Mouse (Mus musculus) thymus, postnatal 36 days (tissue): ENCODE results near the gene Dcun1d4.

Experiments used
- DNase-seq, 2 experiments: peaks; one replicate each; pipeline ENCODE4 v3.0.0; 2022; ENCODE audit warnings: mixed read lengths in 2 of 2

The Dcun1d4 gene

DNA sequence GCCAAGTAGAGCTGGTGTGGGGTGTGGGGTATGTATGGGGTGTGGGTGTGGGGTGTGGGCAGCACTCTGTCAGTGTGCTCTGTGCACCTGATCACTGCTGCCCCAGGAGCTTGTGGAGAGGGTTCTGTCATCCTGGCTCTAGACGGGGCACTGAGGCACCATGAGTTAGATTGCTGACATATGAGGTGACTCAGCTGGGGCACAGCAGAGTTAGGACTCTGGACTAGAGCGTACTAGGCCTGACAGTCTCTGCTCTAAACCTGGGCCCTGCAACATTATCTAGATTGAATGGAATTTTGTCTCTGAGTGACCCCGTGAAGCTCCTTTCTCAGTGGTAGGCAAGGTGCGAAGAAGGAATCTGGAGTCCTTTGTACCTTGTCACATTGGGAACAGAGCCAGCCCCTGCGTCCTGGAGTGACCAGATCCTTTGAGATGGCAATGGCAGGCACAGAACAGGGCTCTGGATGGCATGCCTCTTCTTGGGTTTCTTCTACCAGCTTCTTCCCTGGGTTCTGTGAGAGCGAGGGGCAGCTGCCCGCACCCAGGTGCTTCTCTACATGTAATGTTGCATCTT lies 20.2 kb downstream of the Dcun1d4 start:
- DNase-seq = no peak

DNA sequence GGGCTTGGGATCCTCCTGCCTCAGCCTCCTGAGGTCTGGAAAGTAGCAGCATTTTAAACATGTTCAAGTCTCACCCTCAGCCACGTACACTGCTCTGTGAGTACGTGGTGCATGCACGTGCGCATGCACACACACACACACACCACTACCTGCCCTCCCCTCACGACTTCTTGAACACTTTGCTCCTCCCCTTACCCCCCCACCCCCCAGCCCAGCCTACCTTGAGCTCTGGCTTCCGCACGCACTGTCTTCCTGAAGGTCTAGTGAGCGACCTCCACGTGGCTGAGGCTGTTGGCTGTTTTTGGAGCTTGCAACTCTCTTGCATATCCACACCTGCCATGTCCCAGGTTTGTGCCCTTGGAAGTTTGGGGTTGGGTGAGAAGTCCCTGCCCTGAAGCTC lies 21.6 kb downstream of the Dcun1d4 start:
- DNase-seq = no peak

DNA sequence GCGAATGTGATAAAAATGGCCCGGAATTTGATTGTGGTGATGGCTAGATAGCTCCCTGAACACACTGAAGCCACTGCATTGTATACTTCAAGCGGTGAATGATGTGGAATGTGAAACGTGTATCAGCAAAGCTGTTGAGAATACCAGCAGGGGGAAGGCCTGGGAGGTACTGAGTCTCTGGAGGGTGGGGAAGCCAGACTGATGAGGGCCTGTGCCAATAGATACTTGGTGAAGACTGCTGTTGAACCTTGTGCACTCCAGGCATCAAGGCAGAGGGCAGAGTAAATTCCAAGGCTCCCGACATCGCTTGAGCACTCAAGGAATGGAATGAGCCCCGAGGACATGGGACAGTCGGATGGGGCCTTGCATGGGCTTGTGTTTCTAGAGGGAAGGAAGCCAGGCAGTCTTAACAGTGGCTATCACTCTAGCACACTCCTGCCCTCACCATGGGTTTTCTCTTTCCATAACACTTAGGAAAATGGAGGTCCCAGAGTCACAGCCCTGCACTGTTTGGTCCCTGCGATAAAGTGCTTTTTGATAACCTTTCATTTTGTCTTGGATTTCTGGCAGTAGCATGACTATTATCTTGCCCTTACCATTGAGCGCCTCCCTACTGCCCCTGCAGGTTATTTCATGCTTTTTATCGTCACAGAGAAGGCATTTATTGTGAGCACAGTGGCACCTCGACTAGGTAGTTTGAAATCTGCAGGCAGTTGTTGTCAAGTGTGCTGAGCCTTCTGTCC lies 22.4 kb downstream of the Dcun1d4 start:
- DNase-seq = no peak

DNA sequence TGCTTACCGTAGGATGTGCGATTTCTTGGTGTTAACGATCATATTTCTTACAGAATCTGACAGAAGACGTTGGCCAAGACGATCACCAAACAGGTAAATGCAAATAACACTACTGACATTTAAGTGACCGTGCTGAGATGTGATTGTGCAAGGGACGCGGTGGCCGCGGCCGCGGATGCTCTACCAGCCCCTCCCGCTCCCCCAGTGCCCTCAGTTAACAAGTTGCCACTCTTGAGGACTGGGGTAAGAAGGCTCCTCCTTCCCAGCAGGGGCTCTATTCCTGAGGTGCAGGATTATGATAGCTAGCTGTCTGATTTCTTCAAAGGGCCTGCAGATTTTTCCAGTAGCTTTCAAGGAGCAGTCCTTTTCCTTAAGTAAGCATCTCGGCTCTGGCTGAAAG lies 30.3 kb downstream of the Dcun1d4 start:
- no peak for DNase-seq

DNA sequence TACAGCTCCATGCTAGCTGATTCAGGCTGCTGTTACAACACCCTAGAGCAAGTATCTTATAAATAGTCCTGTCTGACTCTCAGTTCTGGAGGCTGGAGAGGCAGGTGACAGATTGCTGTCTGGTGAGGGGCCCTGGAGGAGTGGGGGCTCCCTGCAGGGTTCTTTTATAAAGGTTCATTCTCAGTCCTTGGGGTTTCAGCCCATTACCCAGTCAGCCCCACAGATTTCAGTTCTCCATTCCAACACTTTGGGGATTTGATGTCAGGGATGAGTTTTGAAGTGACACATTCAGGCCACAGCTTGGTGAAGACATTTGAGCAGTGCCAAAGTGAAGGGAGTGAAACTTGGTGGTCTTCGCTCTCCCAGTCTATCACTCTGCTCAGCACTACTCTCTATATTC lies 31.4 kb downstream of the Dcun1d4 start:
- DNase-seq = no peak

DNA sequence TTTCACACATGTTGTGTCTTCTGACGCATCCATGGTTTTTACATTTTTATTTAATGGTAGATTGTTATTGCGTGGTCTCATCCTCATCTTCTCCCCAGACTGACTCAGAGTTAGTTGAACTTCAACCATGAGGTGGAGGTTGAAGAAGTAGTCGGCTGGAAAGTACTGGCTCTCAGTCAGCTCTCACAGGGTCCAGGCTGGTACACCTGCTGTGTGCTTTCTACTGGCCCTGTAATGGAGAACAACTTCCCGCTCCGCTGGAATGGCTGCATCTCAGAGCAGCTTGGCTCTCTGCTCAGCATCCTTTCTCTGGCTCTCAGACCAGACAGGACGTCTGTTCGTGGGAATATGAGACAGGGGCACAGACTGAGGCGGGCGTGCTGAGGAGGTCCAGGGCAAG lies 31.9 kb downstream of the Dcun1d4 start:
- DNase-seq = no peak

DNA sequence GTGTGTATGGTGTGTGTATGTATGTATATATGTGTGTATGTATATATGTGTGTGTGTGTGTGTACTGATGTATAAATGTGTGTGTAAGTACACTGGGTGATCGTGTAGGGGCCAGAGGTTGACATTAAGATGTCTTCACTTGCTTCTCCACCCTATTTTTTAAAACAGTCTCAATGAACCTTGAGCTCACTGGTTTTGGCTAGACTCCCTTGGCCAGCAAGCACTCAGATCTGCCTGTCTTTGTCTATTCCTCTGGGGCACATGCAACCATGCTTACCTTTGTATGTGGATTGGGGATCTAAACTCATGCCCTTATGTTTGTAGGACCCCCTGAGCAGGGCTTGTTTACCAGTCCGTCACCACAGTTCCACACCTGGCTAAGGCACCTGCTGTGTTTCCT lies 33.4 kb downstream of the Dcun1d4 start:
- no peak for DNase-seq

DNA sequence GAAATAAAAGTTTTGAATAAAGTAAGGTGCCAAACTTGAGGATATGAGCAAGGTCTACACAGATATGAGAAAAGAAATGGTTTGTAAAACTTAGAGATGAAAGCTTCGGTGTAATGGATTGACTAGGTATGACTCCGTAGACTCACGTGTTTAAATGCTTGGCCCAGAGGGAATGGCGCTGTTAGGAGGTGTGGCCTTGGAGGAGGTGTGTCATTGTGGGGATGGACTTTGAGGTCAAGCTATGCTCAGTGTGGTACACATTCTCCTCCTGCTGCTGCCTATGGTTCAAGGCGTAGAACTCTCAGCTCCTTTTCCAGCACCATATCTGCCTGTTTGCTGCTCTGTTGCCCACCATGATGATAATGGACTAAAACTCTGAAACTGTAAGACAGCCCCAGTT lies 36.5 kb downstream of the Dcun1d4 start:
- no peak for DNase-seq

DNA sequence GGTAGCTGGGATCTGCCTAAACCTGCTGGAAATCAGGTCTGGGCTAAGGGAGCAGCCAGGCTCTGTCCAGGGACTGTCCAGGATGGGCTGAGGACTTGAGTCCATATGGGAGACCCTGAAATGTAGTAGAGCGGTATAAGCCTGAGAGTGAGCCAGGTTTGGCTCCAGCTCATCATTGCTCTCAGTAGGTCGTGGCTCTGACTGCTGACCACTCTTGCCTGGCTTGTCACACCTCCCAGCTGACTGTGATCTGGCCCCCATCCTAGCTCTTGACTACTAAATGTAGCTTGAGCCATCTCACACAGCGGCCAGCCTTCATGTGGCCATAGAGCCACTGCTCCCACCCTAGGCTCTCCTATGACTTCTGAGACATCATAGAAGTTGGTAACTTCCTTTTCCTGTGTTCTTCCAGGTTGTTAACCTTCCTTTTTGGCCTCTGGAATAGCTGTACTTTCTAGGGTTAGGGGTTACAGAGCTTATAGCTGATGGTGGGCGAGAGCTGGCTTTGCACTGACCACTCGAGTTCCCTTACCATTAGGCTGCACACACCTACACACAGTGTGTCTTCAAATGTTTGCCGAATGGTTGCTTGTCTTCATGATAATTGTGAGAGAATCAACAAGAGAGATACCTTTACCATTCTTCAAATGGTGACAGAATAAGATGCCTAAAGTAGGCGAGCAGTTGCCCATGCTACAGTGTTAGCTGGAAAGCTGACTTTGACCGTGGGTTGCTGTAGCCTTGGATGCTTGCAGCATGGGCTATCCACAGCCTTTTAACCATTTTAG lies 37.8 kb downstream of the Dcun1d4 start:
- no peak for DNase-seq

DNA sequence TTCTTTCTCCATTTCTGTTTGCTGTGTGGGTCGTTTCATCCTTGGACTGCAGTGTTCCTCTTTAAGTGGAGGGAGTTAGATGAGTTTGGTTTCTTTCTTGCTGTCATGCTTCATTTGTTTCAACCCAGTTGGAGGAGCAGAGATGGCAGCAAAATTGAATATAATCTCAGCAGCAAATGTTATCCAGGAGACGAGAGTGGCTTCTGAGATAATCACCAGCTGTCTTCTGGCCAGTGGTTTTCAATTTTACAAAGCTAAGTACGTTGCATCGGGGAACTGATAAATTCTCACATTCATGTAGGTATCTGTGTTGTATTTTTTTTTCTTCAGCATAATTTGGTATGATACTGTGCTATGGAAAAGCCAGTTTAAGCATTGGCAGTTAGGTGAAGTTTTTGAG lies 40.0 kb downstream of the Dcun1d4 start:
- no peak for DNase-seq

DNA sequence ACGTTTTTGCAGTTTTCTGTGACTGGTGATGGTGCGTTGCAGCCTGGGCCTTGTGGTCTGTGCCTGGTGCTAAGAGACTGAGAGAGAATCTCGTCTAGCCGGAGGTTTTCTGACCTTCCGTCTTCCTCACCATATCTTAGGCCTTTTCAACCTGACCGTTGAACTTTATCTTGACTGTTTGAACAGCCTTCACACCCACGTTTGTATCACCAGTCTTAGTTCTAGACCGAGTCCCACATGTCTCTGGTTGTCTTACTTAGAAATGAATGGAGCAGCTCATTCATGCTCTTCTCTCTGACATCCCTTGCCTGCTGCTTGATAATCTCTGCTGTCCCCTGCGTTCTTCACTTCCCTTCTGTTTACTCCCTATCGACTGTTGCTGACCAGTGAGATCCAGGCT lies 42.4 kb downstream of the Dcun1d4 start:
- no peak for DNase-seq

DNA sequence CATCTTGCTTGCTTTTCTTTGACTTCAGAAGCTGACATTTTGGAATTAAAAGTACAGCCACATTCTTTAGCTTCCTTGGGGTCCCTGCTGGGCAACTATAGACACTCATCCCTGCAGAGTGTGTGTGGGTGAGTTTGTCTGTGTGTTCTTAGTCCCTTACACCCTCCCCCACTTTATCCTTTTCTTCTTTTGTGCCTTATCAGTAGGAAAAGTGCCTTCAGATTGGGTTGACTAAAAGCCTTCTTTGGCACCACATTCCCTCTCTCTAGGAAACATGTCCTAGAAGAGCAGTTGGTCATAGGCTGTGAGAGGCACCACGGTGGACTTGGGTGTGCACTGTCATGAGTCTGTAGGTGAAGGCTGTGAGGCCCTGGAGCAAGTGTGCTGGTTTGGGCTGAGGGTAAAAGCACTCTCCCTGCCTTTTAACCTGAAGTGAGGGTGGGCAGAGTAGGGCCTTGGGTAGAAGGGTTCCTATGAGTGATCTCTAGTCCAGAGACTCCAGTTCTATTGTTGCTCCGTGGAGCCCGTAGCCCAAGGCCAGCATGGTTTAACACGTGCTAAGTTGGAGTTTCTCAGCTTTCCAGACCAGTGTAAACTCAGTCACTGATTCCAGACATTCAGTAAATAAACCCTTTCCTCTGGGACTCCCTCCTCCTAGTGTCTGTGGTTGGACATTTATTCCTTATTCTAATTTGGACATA lies 43.6 kb downstream of the Dcun1d4 start:
- no peak for DNase-seq

DNA sequence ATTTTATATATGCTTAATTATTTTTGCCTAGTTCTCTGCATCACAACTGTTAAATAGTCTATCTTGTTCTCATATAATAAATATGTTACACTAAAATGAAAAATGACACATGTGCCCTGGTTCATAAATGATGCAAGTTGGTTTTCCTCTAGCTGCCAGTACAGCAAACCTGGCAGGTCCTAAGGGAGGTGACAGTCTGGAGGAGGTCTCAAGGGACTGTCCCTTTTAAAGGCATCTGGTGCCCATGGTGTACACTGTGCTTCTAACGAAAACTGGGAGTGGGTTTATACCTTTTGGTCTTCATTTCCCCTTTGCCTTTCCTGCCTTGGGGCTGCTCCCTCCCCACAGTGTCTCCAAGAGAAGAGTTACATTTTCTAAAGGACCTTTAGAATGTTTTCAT lies 51.4 kb downstream of the Dcun1d4 start:
- DNase-seq = no peak

DNA sequence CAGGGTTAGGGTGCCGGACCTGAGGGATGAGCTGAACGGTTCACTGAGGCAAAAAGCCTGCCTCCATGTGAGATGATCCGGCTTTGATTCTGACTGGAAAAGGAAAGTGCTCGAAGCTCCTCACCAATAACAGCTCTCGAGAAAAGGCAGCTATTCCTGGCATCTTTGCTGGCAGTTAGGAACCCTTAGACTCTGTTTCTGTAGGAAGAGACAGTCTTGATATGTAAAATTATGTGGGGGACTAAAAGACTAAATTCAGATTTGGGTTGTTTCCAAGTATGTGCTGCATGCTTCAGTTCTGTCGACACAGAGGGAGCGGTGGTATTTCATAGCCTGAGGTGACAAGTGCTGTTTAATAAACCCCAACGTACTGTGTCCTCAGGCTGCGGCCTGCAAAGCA lies 52.1 kb downstream of the Dcun1d4 start:
- DNase-seq = no peak

DNA sequence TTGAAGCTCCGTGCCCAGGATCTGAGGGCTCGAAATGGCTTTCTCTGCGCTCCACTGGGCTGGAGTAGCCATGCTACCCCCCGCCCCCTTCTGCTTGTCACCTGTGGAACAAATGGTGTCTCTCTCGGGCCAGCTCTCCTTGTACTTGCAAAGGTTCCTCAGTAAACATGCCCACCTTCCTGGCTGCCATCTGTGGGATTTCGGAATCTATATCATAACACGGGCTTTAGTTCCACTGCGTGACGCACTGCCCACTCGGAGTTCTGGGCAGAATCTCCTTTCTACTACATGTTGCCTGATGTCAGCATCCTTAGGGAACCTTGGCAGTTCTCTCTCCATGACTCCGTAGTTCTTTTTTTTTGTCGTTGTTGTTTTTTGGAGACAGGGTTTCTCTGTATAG lies 56.9 kb downstream of the Dcun1d4 start:
- DNase-seq = no peak

DNA sequence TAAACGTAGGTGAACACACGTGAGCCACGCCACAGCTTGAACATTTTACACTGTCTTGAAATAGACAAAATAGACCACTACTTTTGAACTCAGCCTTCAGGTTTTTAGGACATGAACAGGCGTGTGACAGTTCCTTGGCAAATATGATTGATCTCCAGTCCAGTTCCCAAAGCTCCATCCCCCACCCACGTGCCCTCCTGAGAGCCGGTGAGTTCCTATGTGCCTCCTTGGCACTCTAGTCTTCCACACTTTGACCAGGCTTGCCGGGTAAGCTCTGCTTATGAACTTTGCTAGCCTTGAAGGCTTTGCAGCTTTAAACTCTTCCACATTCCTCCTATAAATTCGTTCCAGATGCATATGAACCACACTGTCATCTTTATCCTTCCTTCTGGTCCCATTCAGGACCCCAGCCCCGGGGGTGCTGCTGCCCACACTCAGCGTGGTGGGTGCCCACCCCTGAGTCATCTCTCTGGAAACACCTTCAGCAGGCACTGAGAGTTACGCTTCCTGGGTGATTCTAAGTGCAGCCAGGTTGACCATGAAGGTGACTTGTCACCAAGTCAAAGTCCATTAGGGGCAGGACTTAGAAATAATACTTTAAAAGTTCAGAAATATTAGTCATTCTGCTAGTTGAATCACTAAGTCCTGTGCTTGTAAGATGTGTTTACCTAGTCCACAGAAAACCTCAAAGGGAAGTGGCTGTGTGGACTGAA lies 57.9 kb downstream of the Dcun1d4 start:
- DNase-seq = no peak

DNA sequence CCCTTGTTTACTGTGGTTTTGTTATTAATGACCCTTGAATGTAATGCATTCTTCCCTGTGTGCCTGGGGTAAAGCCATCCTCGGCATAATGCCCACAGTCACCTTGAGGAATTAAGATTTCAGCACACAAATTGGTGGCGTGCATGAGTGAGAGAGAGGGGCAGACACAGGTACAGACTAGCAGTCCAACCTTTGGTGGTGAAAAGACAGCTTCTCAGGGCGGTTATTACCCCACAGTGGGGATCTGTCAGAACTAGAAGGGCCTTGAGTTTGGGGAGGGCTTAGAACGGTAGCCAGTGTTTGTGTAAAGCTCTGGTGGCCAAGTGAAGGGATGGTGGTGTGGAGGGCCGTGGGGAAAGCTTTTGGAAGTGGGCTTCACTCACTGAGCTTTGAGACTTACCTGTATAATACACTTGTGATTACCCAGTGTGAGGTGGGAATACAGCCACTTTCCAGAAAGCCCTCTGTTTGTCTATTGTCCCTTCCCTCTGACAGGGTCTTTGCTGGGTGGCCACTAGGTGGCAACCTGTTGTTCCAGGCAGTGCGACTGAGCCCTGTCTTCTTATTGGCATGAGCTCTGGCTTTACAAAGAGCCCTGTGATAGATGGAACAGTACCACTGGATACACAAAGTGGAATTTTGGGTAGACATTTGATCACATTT lies 59.2 kb downstream of the Dcun1d4 start:
- DNase-seq = peak; percentile 35 to 39

DNA sequence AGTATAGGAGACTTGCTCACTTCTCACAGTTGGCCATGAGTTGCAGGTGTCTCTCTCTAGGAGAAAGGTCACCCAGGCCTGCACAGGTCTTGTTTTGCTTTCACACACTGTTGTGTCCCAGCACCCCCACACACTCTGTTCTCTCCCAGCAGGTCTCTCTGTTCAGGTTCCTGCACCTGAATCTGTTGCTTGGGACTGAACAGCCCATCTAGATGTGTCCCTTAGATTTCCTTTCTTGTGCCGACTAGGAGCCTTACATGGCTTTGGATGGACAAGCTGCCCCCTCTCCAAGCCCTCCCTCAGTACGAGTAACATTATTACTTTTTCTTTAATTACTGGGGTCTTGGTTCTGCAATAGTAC lies 59.7 kb downstream of the Dcun1d4 start:
- no peak for DNase-seq

DNA sequence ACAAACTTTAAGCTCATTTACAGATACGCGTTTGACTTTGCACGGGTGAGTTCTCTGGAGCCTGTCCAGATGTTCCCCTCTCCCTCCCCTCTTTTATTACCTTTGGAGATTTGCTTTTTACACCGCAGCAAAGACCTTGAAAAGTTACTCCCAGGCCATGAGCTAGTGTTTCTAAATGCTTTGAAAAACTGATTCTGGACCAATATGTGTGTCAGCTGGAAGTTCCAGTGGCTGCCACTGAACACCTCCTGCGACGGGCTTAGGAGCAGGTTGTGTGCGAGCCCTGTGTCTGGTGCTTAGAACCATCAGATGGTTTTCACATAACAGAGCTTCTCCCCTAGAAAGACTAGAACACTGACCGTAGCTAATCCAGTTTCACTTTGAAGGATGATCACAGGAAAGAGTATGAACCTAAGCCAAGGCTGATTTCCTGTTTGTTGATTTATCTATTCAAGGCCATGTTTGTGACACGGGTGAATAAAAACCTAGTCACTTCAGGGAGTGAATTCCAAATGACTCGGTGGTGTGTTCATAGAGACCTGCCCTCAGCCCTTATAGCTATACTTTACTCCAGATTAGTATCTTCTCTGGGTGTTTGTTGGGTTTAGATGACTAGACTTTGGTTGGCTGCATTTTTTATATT lies 63.4 kb downstream of the Dcun1d4 start:
- DNase-seq = no peak

DNA sequence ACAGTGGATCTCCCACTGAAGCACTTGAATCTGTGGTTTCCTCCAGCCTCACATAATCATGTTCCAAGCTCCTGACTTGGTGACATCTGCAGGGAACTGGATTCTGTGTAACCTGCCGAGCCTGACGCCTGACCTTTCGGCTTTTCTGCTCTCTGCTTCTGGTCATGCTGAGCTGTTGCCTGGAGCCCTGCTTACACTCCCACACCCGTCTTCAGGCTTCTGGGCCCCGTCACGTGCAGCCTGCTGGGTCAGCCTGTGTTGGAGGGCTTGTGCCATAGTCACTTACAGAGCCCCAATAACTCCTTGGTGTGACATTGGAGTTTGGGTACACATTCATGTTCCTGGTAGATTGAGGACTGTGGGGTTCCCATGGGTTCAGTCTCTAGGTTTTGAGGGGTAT lies 64.8 kb downstream of the Dcun1d4 start:
- no peak for DNase-seq

DNA sequence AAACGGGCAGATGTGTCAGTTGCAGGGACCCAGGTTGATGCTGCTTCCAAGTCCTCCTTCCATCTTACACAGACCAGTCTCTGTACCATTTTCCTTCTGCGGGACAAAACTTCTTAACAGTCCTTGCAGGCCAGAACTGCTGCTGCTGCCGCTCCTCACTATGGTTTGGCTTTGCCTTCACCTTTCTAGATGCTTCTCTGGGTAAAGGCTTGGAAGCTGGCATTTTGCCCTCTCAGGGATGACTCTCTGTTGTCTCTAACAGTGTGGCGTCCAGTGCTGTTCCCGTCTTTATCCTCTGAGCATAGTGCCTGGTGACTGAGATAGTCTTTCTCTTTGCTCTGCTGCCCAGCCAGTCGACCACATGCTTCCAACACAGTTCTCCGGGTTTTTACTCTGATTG lies 66.5 kb downstream of the Dcun1d4 start:
- DNase-seq = no peak

DNA sequence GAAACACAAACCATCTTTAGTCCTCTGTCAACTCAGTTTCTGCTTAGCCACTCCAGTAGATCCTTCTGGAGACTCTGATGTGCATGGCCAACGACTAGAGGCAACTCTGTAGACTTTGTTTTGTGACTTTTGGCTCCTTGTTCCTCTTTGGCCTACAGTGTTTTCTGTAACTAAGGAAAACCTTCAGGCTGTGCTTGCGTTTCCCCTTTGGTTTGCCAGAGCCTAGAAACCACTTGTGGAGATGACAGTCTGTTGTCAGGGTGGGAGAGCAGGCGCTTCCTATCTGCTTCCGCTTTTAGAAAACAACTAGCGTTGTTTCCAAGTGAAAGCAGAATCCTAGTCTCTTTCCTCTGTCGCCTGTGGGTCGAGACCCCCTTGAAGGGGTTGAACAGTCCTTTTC lies 67.4 kb downstream of the Dcun1d4 start:
- DNase-seq = no peak
